In genomic region chr8:122866231-122866630, GRCm38 (mm10) we compare ENCODE assay signal across 28 mouse cellular contexts. TPM values are rescaled to one million over a fixed set of nuclear protein-coding genes. Genes with fewer than 3 reads are reported as not detected.
"Had no signal": no experiment of that assay in that cellular context is flagged by ENCODE, and none has a peak within 500 bp of the region (broad histone marks: within the 10 kb centered on the region; RNA-seq: fewer than 3 reads in every experiment).

No protein-coding gene starts in this region.

- H3K9me3 ChIP-seq: limb, embryonic 15.5 days; liver, embryonic 12.5 days had no signal

- H3K27me3 ChIP-seq: hindbrain, embryonic 15.5 days; kidney, embryonic 15.5 days; limb, embryonic 13.5 days; limb, embryonic 15.5 days had no signal

- ATAC-seq: intestine, embryonic 16.5 days; liver, embryonic 12.5 days had no signal

- DNase-seq: gastrocnemius, postnatal 14 days; gastrocnemius, postnatal 36 days; heart, adult 18-20 months; heart, postnatal 10 days; heart, postnatal 4 days; kidney, adult 11 months; kidney, adult 2 months; kidney, adult 9 months; kidney, postnatal 14 days; kidney, postnatal 36 days; layer of hippocampus, adult 9-11 months; layer of hippocampus, postnatal 36 days; left cerebral cortex, postnatal 4 days had no signal

- H3K27ac ChIP-seq: heart, embryonic 10.5 days; hindbrain, embryonic 10.5 days; hindbrain, embryonic 13.5 days; hindbrain, embryonic 15.5 days; hindbrain, postnatal 0 days; kidney, embryonic 15.5 days; kidney, postnatal 0 days; limb, embryonic 13.5 days; limb, embryonic 15.5 days; liver, embryonic 12.5 days had no signal

- H3K36me3 ChIP-seq: heart, embryonic 12.5 days; hindbrain, embryonic 10.5 days; hindbrain, embryonic 13.5 days; hindbrain, embryonic 15.5 days; kidney, embryonic 15.5 days; limb, embryonic 15.5 days; liver, embryonic 12.5 days had no signal

- H3K4me1 ChIP-seq: hindbrain, embryonic 15.5 days had no signal

- H3K4me3 ChIP-seq: heart, embryonic 10.5 days; heart, embryonic 12.5 days; hindbrain, embryonic 10.5 days; kidney, embryonic 15.5 days; limb, embryonic 13.5 days; limb, embryonic 15.5 days; liver, embryonic 12.5 days had no signal

- H3K9ac ChIP-seq: heart, embryonic 12.5 days; hindbrain, embryonic 13.5 days; hindbrain, embryonic 15.5 days; kidney, embryonic 15.5 days; limb, embryonic 13.5 days; limb, embryonic 15.5 days; liver, embryonic 12.5 days had no signal

- H3K4me2 ChIP-seq: heart, embryonic 12.5 days; hindbrain, embryonic 13.5 days; limb, embryonic 15.5 days; liver, embryonic 12.5 days had no signal

RNA-seq across cellular contexts. Expression of gene Cdh15, which starts 18.5 kb away (rescaled TPM):
- total RNA-seq: heart, adult 18-20 months; heart, postnatal 25 days; liver, adult 2 months had no signal
- polyA plus RNA-seq: gonadal fat pad, adult 2 months had no signal
